Mouse (Mus musculus): ENCODE measurements at regions not wholly inside any gene's neighbourhood (a gene's known extent, or its start where the extent isn't known, plus 50 kb on each side); places are given as distances from the start of the nearest gene placed in this dataset.
"Not testable (repeated sequence)": the region's sequence is repeated elsewhere in the genome, so short reads cannot be mapped to it uniquely, and the experiment has no call there.

GRCm38 (mm10) chr8:26768474-26769229, 208.5 kb upstream of the Zfp703 start:
- DNase-seq = no peak

- DNase-seq = no peak
These were observed 206.7 kb upstream of the Zfp703 start for GRCm38 (mm10) chr8:26770424-26770886.

GRCm38 (mm10) chr8:26778917-26779537, 198.1 kb upstream of the Zfp703 start:
- DNase-seq = no peak

GRCm38 (mm10) chr8:26780515-26780914, 196.6 kb upstream of the Zfp703 start:
- DNase-seq = no peak

- DNase-seq = not testable (repeated sequence)
These were observed 194.2 kb upstream of the Zfp703 start for GRCm38 (mm10) chr8:26782936-26783335.

GRCm38 (mm10) chr8:26784381-26784780, 192.7 kb upstream of the Zfp703 start:
- no peak for DNase-seq

GRCm38 (mm10) chr8:26791795-26792194, 185.3 kb upstream of the Zfp703 start:
- no peak for DNase-seq

- DNase-seq = no peak
These were observed 183.4 kb upstream of the Zfp703 start for GRCm38 (mm10) chr8:26793606-26794292.

GRCm38 (mm10) chr8:26794411-26794810, 182.7 kb upstream of the Zfp703 start:
- DNase-seq = no peak

GRCm38 (mm10) chr8:26795616-26796015, 181.5 kb upstream of the Zfp703 start:
- no peak for DNase-seq

GRCm38 (mm10) chr8:26799814-26800213, 177.3 kb upstream of the Zfp703 start:
- no peak for DNase-seq

GRCm38 (mm10) chr8:26804089-26804488, 173.0 kb upstream of the Zfp703 start:
- no peak for DNase-seq

GRCm38 (mm10) chr8:26804901-26805341, 172.2 kb upstream of the Zfp703 start:
- DNase-seq = no peak

GRCm38 (mm10) chr8:26805371-26805821, 171.7 kb upstream of the Zfp703 start:
- DNase-seq = no peak

- DNase-seq = no peak
These were observed 168.9 kb upstream of the Zfp703 start for GRCm38 (mm10) chr8:26808111-26808651.

- peak; percentile 22 for DNase-seq
These were observed 168.4 kb upstream of the Zfp703 start for GRCm38 (mm10) chr8:26808771-26809170.

- no peak for DNase-seq
These were observed 167.2 kb upstream of the Zfp703 start for GRCm38 (mm10) chr8:26809943-26810342.

- DNase-seq = no peak
These were observed 165.4 kb upstream of the Zfp703 start for GRCm38 (mm10) chr8:26811533-26812236.

GRCm38 (mm10) chr8:26813198-26813815, 163.8 kb upstream of the Zfp703 start:
- DNase-seq = no peak

- DNase-seq = no peak
These were observed 162.0 kb upstream of the Zfp703 start for GRCm38 (mm10) chr8:26815020-26815584.

- DNase-seq = no peak
These were observed 160.1 kb upstream of the Zfp703 start for GRCm38 (mm10) chr8:26816977-26817376.

Measured in kidney, adult 18-20 months (tissue).